Mouse (Mus musculus) erythroblast, adult 5-6 weeks (primary cell): Measurements from ENCODE around the gene Kctd7. TPM values are rescaled to one million over a fixed set of nuclear protein-coding genes. Genes with fewer than 3 reads are reported as not detected.

ENCODE experiments used
- ATAC-seq: replicated peaks from 2 replicates; pipeline ENCODE4 v1.8.0; 2016; ENCODE audit warnings: moderate number of reproducible peaks, mild to moderate bottlenecking, moderate TSS enrichment, inconsistent platforms; ENCODE audit not compliant: poor library complexity, low FRiP score, severe bottlenecking
- total RNA-seq, 2 experiments: library from RNA; stranded (forward) in 1 of 2; stranded (reverse) in 1 of 2; fragments of 150-400 nt in 1 of 2; fragments of 200-764, 138-1000 nt in 1 of 2; gene quantifications; 2 replicates each; pipeline versions ENCODE4 v1.2.3 to v1.2.4; 2015 to 2017; ENCODE audit warnings: low replicate concordance in 2 of 2

Kctd7 gene
- total RNA-seq, 2 experiments from 2014 or later: 0.96 to 2.0 TPM

DNA sequence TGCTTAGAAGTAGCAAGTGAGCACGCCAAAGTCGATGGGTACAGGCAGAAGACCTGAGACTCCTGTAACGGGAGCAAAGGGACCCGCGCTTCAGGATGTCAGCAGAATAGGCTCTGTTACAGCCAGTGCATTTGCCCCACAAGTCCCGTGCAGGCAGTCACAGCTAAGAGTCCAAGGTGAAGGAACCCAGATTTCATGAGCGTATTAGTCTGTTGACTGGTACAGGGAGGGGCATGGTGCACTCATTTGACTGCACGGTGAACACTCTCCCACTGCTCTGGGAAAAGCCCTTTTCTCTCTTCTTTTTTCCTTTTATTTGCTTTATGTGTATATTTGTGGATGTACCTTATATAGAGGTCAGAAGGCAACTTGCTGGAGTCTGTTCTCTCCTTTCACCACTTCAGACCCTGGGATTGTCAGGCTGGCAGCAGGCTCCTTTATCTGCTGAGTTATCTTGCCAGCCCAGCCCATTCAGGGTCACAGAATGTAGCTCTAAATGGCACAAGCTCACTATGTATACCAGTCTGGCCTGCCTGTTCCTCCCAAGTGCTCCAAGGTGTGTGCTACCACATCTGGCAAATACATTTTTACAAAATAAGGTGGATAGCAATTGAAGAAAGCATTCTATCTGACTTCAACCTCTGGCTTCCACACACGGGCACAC is 39.7 kb downstream of the Kctd7 start:
- peak; percentile 56 for ATAC-seq

- no peak for ATAC-seq
Observed at GRCm38 (mm10) chr5:130185312-130185711, 40.7 kb downstream of the Kctd7 start.

GRCm38 (mm10) chr5:130187383-130187782 is 42.7 kb downstream of the Kctd7 start:
- ATAC-seq: 0 out of 2 replicates have a peak, but pooled peaks have one; percentile 42

DNA sequence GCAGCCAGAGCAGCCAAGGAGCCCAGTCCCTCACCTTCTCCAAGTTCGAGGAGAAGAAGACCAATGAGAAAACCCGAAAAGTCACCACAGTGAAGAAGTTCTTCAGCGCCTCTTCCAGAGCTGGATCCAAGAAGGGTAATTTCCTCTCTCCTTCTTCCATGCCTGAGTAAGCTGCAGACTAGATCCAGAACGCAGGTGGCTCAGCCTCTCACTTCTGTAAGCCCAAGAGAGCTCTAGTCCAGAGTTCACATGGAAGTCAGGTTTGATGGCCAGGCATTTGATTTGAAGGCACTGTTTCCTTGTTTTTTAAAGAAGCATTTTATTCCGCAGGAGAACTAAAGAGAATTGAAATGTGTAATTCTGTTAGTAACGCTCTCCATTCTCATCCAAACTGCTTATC is 46.2 kb downstream of the Kctd7 start:
- ATAC-seq: no peak

DNA sequence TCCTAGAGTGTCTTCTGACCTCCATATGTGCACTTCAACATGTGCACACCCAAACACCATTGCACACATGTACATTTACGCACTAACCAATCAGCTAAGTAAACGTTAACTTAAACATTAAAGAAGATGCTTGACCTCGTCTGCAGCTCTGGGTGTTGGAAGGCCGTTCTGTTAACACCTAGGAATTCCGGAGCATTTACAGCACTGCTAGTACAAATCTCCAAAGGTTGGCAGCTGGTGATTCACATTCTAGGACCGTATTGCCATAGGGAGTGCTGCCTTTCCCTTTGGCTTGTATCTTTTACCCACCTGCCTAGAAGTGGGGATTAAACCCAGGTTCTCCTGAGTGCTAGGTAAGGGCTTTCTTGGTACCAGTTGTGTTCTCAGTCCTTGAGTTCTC is 47.2 kb downstream of the Kctd7 start:
- no peak for ATAC-seq

- no peak for ATAC-seq
Observed at GRCm38 (mm10) chr5:130192356-130192944, 47.8 kb downstream of the Kctd7 start.

- ATAC-seq: no peak
Observed at GRCm38 (mm10) chr5:130193760-130194159, 49.1 kb downstream of the Kctd7 start.

GRCm38 (mm10) chr5:130196307-130196706 is 51.6 kb downstream of the Kctd7 start:
- no peak for ATAC-seq

- ATAC-seq: no peak
Observed at GRCm38 (mm10) chr5:130197454-130197853, 52.8 kb downstream of the Kctd7 start.

DNA sequence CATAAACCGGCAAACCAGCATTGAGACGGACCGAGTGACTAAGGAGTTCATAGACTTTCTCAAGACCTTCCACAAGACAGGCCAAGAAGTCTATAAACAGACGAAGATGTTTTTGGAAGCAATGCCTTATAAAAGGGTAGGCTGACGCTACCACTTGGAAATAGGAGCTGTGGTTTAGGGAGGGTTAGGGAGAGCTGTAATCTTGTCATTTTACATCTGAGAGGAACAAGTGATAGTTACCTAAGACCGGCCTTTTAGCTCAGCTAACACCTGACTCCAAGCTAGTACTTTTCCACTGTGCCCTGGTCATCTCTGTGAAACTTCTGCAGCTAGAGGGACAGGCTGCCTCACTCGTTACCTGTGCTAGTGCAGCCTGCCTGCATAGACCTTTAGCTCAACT is 53.3 kb downstream of the Kctd7 start:
- no peak for ATAC-seq

GRCm38 (mm10) chr5:130200233-130201029 is 55.8 kb downstream of the Kctd7 start:
- no peak for ATAC-seq

DNA sequence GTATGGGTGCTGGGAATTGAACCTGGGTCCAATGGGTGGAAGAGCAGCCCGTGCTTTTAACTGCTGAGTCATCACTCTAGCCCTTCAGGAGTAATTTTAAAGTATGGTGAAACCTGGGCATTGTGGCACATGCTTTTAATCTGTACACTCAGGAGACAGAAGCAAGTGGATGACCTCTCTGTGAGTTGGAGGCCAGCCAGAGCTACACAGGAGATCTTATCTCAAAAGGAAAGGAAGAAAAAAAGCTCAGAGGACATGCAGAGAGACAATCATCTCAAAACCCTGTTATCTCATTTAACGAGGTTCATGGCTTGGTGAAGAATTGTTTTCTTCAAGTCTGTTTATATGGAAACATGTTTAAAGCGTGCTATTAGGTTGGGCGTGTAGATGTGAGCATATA is 59.3 kb downstream of the Kctd7 start:
- 0 out of 2 replicates have a peak, but pooled peaks have one; percentile 33 for ATAC-seq

GRCm38 (mm10) chr5:130204560-130204959 is 59.9 kb downstream of the Kctd7 start:
- no peak for ATAC-seq

Other genes starting within 250 kb of the Kctd7 start
- 1.3 TPM in 1 of 2 replicates, not detected in the other for gene Zbed5, start 249.1 kb upstream of the Kctd7 start, total RNA-seq (2015; ENCODE audit: low replicate concordance)
- gene Zbed5, start 249.1 kb upstream of the Kctd7 start, total RNA-seq (2017; ENCODE audit: low replicate concordance): 0.68 TPM in 1 of 2 replicates, not detected in the other
- gene Phkg1, start 246.3 kb upstream of the Kctd7 start, total RNA-seq (2015; ENCODE audit: low replicate concordance): not detected in 2 replicates
- gene Phkg1, start 246.3 kb upstream of the Kctd7 start, total RNA-seq (2017; ENCODE audit: low replicate concordance): not detected in 2 replicates
- gene Nupr1l, start 236.3 kb upstream of the Kctd7 start, total RNA-seq (2015; ENCODE audit: low replicate concordance): not detected in 2 replicates
- not detected in 2 replicates for gene Nupr1l, start 236.3 kb upstream of the Kctd7 start, total RNA-seq (2017; ENCODE audit: low replicate concordance)
- gene Vkorc1l1, start 202.9 kb upstream of the Kctd7 start, total RNA-seq (2015; ENCODE audit: low replicate concordance): 39.8 and 49.3 TPM in 2 replicates
- 27.2 and 30.7 TPM in 2 replicates for gene Vkorc1l1, start 202.9 kb upstream of the Kctd7 start, total RNA-seq (2017; ENCODE audit: low replicate concordance)
- 22.1 and 25.5 TPM in 2 replicates for gene Gusb, start 141.8 kb upstream of the Kctd7 start, total RNA-seq (2015; ENCODE audit: low replicate concordance)
- gene Gusb, start 141.8 kb upstream of the Kctd7 start, total RNA-seq (2017; ENCODE audit: low replicate concordance): 8.9 and 13.4 TPM in 2 replicates
- 1.9 and 11.3 TPM in 2 replicates for gene Asl, start 115.6 kb upstream of the Kctd7 start, total RNA-seq (2015; ENCODE audit: low replicate concordance)
- 2.0 and 2.6 TPM in 2 replicates for gene Asl, start 115.6 kb upstream of the Kctd7 start, total RNA-seq (2017; ENCODE audit: low replicate concordance)
- 9.2 and 16.5 TPM in 2 replicates for gene Crcp, start 115.6 kb upstream of the Kctd7 start, total RNA-seq (2015; ENCODE audit: low replicate concordance)
- gene Crcp, start 115.6 kb upstream of the Kctd7 start, total RNA-seq (2017; ENCODE audit: low replicate concordance): 18.7 and 21.6 TPM in 2 replicates
- gene Tpst1, start 71.5 kb upstream of the Kctd7 start, total RNA-seq (2015; ENCODE audit: low replicate concordance): 7.9 and 14.4 TPM in 2 replicates
- gene Tpst1, start 71.5 kb upstream of the Kctd7 start, total RNA-seq (2017; ENCODE audit: low replicate concordance): 2.1 and 3.5 TPM in 2 replicates
- 15.7 and 43.2 TPM in 2 replicates for gene Rabgef1, start 26.9 kb downstream of the Kctd7 start, total RNA-seq (2015; ENCODE audit: low replicate concordance)
- 40.7 and 47.1 TPM in 2 replicates for gene Rabgef1, start 26.9 kb downstream of the Kctd7 start, total RNA-seq (2017; ENCODE audit: low replicate concordance)
- 11.1 and 21.5 TPM in 2 replicates for gene Tmem248, start 72.2 kb downstream of the Kctd7 start, total RNA-seq (2015; ENCODE audit: low replicate concordance)
- gene Tmem248, start 72.2 kb downstream of the Kctd7 start, total RNA-seq (2017; ENCODE audit: low replicate concordance): 16.0 and 24.9 TPM in 2 replicates
- gene Sbds, start 110.7 kb downstream of the Kctd7 start, total RNA-seq (2015; ENCODE audit: low replicate concordance): 16.7 and 22.1 TPM in 2 replicates
- 46.2 and 73.7 TPM in 2 replicates for gene Sbds, start 110.7 kb downstream of the Kctd7 start, total RNA-seq (2017; ENCODE audit: low replicate concordance)
- gene Tyw1, start 110.8 kb downstream of the Kctd7 start, total RNA-seq (2015; ENCODE audit: low replicate concordance): 2.9 and 5.6 TPM in 2 replicates
- gene Tyw1, start 110.8 kb downstream of the Kctd7 start, total RNA-seq (2017; ENCODE audit: low replicate concordance): 9.2 and 9.8 TPM in 2 replicates
- gene Caln1, start 224.6 kb downstream of the Kctd7 start, total RNA-seq (2015; ENCODE audit: low replicate concordance): not detected in 2 replicates
- not detected in 2 replicates for gene Caln1, start 224.6 kb downstream of the Kctd7 start, total RNA-seq (2017; ENCODE audit: low replicate concordance)
- not detected in 2 replicates for gene A330070K13Rik, start 239.8 kb downstream of the Kctd7 start, total RNA-seq (2015; ENCODE audit: low replicate concordance)
- gene A330070K13Rik, start 239.8 kb downstream of the Kctd7 start, total RNA-seq (2017; ENCODE audit: low replicate concordance): not detected in 2 replicates